Mouse (Mus musculus) kidney, postnatal 14 days (tissue): ENCODE measurements around the gene Pygm.
A peak's percentile ranks its signal among the peaks of the same experiment; 100 is the strongest.

Experiments used
- DNase-seq: peaks from one replicate; pipeline ENCODE4 v3.0.0; 2022; ENCODE audit warnings: mixed read lengths

The Pygm gene

GRCm38 (mm10) chr19:6388006-6388405 is 3.8 kb downstream of the Pygm start:
- no peak for DNase-seq

GRCm38 (mm10) chr19:6389803-6390202 is 5.6 kb downstream of the Pygm start:
- no peak for DNase-seq

- no peak for DNase-seq
Measured at GRCm38 (mm10) chr19:6390251-6390650, 6.1 kb downstream of the Pygm start.

GRCm38 (mm10) chr19:6392743-6393393 is 8.7 kb downstream of the Pygm start:
- DNase-seq: no peak

- no peak for DNase-seq
Measured at GRCm38 (mm10) chr19:6393637-6394036, 9.4 kb downstream of the Pygm start.

GRCm38 (mm10) chr19:6396237-6396636 is 12.0 kb downstream of the Pygm start:
- no peak for DNase-seq

- DNase-seq: peak; percentile 34
Measured at GRCm38 (mm10) chr19:6397582-6398249, 13.5 kb downstream of the Pygm start.

- DNase-seq: peak; percentile 82
Measured at GRCm38 (mm10) chr19:6398447-6399284, 14.5 kb downstream of the Pygm start.

GRCm38 (mm10) chr19:6399285-6400095 is 15.3 kb downstream of the Pygm start, which contains the start of gene Rasgrp2:
Gene Rasgrp2 (plus strand): TSS chr19:6399340.
- DNase-seq: peak; percentile 82

GRCm38 (mm10) chr19:6400096-6401086 is 16.2 kb downstream of the Pygm start:
- no peak for DNase-seq

- peak; percentile 90 for DNase-seq
Measured at GRCm38 (mm10) chr19:6401131-6401815, 17.1 kb downstream of the Pygm start.

GRCm38 (mm10) chr19:6401951-6402350 is 17.8 kb downstream of the Pygm start:
- peak; percentile 82 for DNase-seq

- DNase-seq: no peak
Measured at GRCm38 (mm10) chr19:6403869-6404268, 19.7 kb downstream of the Pygm start.

GRCm38 (mm10) chr19:6405433-6405832 is 21.2 kb downstream of the Pygm start:
- DNase-seq: no peak

- DNase-seq: no peak
Measured at GRCm38 (mm10) chr19:6407109-6407508, 22.9 kb downstream of the Pygm start.

- DNase-seq: no peak
Measured at GRCm38 (mm10) chr19:6407816-6408510, 23.8 kb downstream of the Pygm start.

GRCm38 (mm10) chr19:6408749-6409148 is 24.6 kb downstream of the Pygm start:
- DNase-seq: no peak

- DNase-seq: no peak
Measured at GRCm38 (mm10) chr19:6409176-6409575, 25.0 kb downstream of the Pygm start.

GRCm38 (mm10) chr19:6409936-6410335 is 25.7 kb downstream of the Pygm start:
- DNase-seq: no peak

- no peak for DNase-seq
Measured at GRCm38 (mm10) chr19:6412798-6413197, 28.6 kb downstream of the Pygm start.
